Mouse (Mus musculus): ENCODE results near the gene Olfr1420. TPM values are rescaled to one million over a fixed set of nuclear protein-coding genes. Genes with fewer than 3 reads are reported as not detected.
"Not testable (repeated sequence)": the region's sequence is repeated elsewhere in the genome, so short reads cannot be mapped to it uniquely, and the experiment has no call there.

Gene Olfr1420
- polyA plus RNA-seq, 1 experiment from 2014 or later: not detected

DNA sequence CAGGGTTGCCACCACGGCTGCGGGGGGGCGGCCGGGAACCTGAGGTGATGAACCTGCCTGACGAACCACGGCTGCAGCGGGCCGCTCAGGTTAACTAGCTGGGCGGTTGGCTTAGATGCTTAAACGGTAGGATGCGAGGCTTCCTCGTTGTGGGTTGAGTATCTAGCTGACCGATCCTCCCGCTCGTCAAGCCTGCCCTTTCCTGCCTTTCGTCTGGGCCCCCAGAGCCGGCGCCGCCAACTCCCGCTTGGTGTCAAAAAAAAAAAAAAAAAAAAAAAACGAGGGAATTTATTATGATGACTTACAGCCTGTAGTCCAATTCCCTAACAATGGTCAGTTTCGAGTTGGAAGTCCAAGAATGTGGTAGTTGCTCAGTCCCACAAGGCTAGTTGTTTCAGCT lies 8.0 kb upstream of the Olfr1420 start:
- not testable (repeated sequence) for H3K27ac ChIP-seq (ENCODE audit: low read depth, low read length); ATAC-seq; H3K9ac ChIP-seq (ENCODE audit: low read length); H3K4me2 ChIP-seq (ENCODE audit: low read length); DNase-seq (ENCODE audit: low spot score); H3K4me3 ChIP-seq (ENCODE audit: low read depth, low read length); H3K27me3 ChIP-seq (replicated peaks; ENCODE audit: control insufficient read depth, insufficient read depth, low read length); H3K4me1 ChIP-seq (ENCODE audit: control insufficient read depth, insufficient read depth, low read length); H3K36me3 ChIP-seq (ENCODE audit: control insufficient read depth, insufficient read depth, low read length); H3K9me3 ChIP-seq (replicated peaks; ENCODE audit: control insufficient read depth, low read length)
- WGBS: 77% methylated on average over 22 of the region's 22 CpGs

DNA sequence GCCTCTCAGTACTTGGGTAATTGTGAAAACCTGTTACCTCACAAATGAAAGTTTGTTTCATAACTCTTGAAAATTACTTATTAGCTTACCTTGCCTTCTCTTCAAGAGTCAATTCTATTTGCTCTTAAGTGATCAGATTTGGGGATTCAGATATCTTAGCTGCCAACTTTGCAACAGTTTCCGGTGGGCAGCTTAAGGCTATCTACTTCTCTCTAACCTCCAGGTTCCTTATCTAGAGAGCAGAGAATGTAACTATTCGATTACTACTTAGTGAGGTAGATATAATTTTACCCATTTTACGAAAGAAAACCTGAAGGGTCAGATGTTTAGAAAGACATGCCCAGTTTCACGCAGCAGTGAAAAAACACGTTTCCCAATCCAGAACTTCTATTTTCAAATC lies 24.7 kb downstream of the Olfr1420 start:
- Histone ChIP-seq H3K4me2 (ENCODE audit: low read length) (peak overlapping the region; percentile 73), H3K4me1 (ENCODE audit: control insufficient read depth, insufficient read depth, low read length) (peaks cover 13% of the 10 kb centered on the region), H3K9ac (ENCODE audit: low read length) (peak overlapping the region; percentile 76; the same call in 1 of the 2 replicates), H3K27me3 (replicated peaks; ENCODE audit: control insufficient read depth, insufficient read depth, low read length) (no peaks in the 10 kb centered on the region), H3K4me3 (ENCODE audit: low read depth, low read length) (peak overlapping the region; percentile 87), H3K27ac (ENCODE audit: low read depth, low read length) (no peak overlapping the region), H3K9me3 (replicated peaks; ENCODE audit: control insufficient read depth, low read length) (no peaks in the 10 kb centered on the region), H3K36me3 (ENCODE audit: control insufficient read depth, insufficient read depth, low read length) (peaks cover 10% of the 10 kb centered on the region)
- WGBS: 92% methylated on average over 5 of the region's 5 CpGs
- DNase-seq (ENCODE audit: low spot score): no peak
- no peak for ATAC-seq

DNA sequence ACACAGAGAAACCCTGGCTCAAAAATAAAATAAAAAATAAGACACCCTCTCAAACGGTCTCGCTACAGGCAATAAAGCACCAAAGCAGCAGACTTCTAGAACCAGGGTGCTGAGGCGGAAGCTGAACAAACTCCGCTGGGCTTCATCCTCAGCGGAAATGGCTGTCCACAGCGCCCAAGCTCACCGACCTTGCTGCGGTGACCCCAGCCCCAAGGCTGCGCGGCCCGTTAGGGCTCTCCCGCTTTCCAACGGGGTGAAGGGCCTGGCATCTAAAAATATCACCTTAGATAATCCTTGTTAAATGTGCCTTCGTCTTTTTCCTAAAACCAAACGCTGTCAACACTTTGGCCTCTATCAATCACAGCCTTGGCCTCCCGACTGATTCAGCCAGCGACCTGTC lies 25.2 kb downstream of the Olfr1420 start:
- Histone ChIP-seq H3K9me3 (replicated peaks; ENCODE audit: control insufficient read depth, low read length) (no peaks in the 10 kb centered on the region), H3K4me2 (ENCODE audit: low read length) (peak overlapping the region; percentile 73), H3K27ac (ENCODE audit: low read depth, low read length) (peak overlapping the region; percentile 81), H3K9ac (ENCODE audit: low read length) (peak overlapping the region; percentile 76), H3K36me3 (ENCODE audit: control insufficient read depth, insufficient read depth, low read length) (peaks cover 13% of the 10 kb centered on the region), H3K4me1 (ENCODE audit: control insufficient read depth, insufficient read depth, low read length) (peaks cover 19% of the 10 kb centered on the region), H3K27me3 (replicated peaks; ENCODE audit: control insufficient read depth, insufficient read depth, low read length) (no peaks in the 10 kb centered on the region), H3K4me3 (ENCODE audit: low read depth, low read length) (peak overlapping the region; percentile 87)
- DNase-seq (ENCODE audit: low spot score) (no peak), ATAC-seq (peak; percentile 27)
- 5% methylated on average over 16 of the region's 17 CpGs for WGBS

DNA sequence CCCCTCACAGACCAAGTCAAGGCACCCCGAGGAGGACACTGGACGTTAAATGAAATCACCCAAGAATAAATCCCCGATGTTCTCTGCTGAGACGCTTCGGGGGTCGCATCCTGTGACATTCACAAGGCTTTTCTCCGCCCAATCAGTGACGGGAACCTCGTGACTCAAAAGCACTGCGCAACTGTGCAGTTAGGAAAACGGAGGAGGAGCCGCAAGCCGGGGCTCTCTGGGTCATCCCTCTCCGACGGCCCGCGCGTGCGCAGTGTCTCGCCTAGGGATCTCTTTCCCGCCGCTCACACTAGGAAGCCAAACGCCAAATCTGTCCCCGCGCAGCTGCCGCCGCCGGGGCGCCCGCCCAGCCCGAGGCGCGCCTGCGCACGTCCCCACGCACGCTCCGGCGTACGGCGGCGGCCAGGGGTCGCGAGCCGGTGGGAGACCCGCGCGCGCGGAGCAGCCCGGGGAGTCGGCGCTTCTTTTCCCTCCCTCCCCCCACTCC lies 25.7 kb downstream of the Olfr1420 start, which contains the start of gene Patl1:
TSS of gene Patl1 (plus strand) at position 363 of the 496 bp plus-strand sequence.
- Histone ChIP-seq H3K4me1 (ENCODE audit: control insufficient read depth, insufficient read depth, low read length) (peaks cover 20% of the 10 kb centered on the region), H3K4me3 (ENCODE audit: low read depth, low read length) (peak within 1 kb of the TSS; percentile 87), H3K9ac (ENCODE audit: low read length) (peak within 1 kb of the TSS; percentile 84), H3K9me3 (replicated peaks; ENCODE audit: control insufficient read depth, low read length) (no peaks in the 10 kb centered on the region), H3K27ac (ENCODE audit: low read depth, low read length) (peak within 1 kb of the TSS; percentile 86), H3K27me3 (replicated peaks; ENCODE audit: control insufficient read depth, insufficient read depth, low read length) (no peaks in the 10 kb centered on the region), H3K4me2 (ENCODE audit: low read length) (peak within 1 kb of the TSS; percentile 78), H3K36me3 (ENCODE audit: control insufficient read depth, insufficient read depth, low read length) (peaks cover 13% of the 10 kb centered on the region)
- WGBS: under 1% methylated on average over 49 of the region's 53 CpGs
- ATAC-seq (peak; percentile 97), DNase-seq (ENCODE audit: low spot score) (peak; percentile 99)

DNA sequence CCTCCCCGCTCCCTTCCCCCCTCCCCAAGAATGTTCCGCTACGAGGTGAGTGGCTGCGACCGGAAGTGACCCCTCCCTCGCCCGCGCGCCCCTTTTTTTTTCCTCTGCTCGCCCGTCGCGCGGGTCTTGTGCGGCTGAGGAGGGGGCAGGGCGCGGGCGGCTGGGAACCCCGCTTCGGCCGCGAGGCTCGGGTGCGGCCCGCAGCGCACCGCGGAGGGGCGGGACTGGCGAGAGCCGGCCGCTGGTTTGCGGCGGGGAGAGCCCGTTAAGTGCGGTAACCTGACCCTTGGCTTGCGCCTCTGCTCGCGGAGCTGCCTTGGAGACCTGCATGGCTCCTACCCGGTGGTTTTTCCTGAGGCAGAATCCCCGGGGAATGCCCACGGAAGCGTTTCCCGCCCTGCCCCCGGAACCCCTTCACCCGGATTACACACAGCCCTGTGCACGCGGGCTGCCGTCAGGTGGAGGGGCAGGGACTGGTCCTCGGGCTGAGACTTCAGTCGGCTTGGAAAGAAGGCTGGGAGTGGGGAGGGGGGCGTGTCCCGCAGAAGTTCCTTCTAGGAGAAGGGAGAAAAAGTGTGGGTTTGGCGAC lies 26.3 kb downstream of the Olfr1420 start:
- peak overlapping the region; percentile 84 for H3K9ac ChIP-seq (ENCODE audit: low read length)
- no peak for DNase-seq (ENCODE audit: low spot score)
- H3K4me1 ChIP-seq (ENCODE audit: control insufficient read depth, insufficient read depth, low read length): peaks cover 20% of the 10 kb centered on the region
- ATAC-seq: peak; percentile 71
- peak overlapping the region; percentile 87 for H3K4me3 ChIP-seq (ENCODE audit: low read depth, low read length)
- H3K9me3 ChIP-seq (replicated peaks; ENCODE audit: control insufficient read depth, low read length): no peaks in the 10 kb centered on the region
- no peaks in the 10 kb centered on the region for H3K27me3 ChIP-seq (replicated peaks; ENCODE audit: control insufficient read depth, insufficient read depth, low read length)
- H3K27ac ChIP-seq (ENCODE audit: low read depth, low read length): peak overlapping the region; percentile 86
- H3K36me3 ChIP-seq (ENCODE audit: control insufficient read depth, insufficient read depth, low read length): peaks cover 16% of the 10 kb centered on the region
- H3K4me2 ChIP-seq (ENCODE audit: low read length): peak overlapping the region; percentile 78
- WGBS: under 1% methylated on average over 49 of the region's 54 CpGs

DNA sequence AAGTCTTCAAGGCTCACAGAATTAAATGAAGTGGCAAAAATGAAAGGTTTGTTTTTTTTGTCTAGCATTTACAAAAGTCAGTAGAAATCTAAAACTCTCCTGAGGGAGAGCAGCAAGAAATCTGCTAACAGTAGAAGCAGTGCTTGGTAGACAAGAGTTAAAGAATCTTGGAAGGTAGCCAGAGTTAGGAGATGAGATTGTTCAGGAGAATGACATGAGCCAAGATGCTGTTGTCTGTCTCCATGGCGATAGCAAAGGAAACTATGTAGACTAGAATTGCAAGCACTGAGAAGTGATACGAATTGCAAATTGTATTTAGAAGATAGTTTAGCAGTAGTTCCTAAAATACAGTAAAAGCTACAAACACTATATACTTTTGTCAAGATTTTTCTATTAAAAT lies 29.4 kb downstream of the Olfr1420 start:
- H3K27me3 ChIP-seq (replicated peaks; ENCODE audit: control insufficient read depth, insufficient read depth, low read length): no peaks in the 10 kb centered on the region
- no peak overlapping the region for H3K4me3 ChIP-seq (ENCODE audit: low read depth, low read length)
- H3K36me3 ChIP-seq (ENCODE audit: control insufficient read depth, insufficient read depth, low read length): peaks cover 28% of the 10 kb centered on the region
- H3K4me2 ChIP-seq (ENCODE audit: low read length): no peak overlapping the region
- H3K9me3 ChIP-seq (replicated peaks; ENCODE audit: control insufficient read depth, low read length): no peaks in the 10 kb centered on the region
- H3K4me1 ChIP-seq (ENCODE audit: control insufficient read depth, insufficient read depth, low read length): peaks cover 20% of the 10 kb centered on the region
- WGBS: 12% methylated on average over 2 of the region's 2 CpGs
- no peak overlapping the region for H3K9ac ChIP-seq (ENCODE audit: low read length)
- no peak for ATAC-seq
- peak; percentile 93 for DNase-seq (ENCODE audit: low spot score)
- H3K27ac ChIP-seq (ENCODE audit: low read depth, low read length): no peak overlapping the region

DNA sequence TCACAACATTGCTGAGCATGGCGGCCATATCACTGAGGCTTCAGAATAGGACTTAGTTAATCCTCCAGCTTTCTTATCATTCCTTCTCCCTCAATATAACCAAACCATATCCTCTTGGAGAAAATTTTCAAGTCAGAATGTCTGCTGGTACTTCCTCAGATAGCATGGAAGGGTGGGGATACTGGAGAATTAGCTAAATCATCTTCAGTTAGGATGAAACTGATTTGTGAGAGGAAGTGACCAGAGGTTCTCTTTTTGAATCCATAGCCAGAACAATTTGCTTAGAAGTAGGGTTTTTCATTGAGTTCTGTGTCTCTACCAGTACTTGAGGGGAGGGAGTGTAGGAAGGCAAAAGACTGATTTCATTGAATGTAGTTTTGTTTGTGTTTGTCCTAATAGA lies 35.7 kb downstream of the Olfr1420 start:
- ATAC-seq (no peak), DNase-seq (ENCODE audit: low spot score) (no peak)
- Histone ChIP-seq H3K4me2 (ENCODE audit: low read length) (no peak overlapping the region), H3K4me3 (ENCODE audit: low read depth, low read length) (no peak overlapping the region), H3K9ac (ENCODE audit: low read length) (no peak overlapping the region), H3K9me3 (replicated peaks; ENCODE audit: control insufficient read depth, low read length) (no peaks in the 10 kb centered on the region), H3K27me3 (replicated peaks; ENCODE audit: control insufficient read depth, insufficient read depth, low read length) (no peaks in the 10 kb centered on the region), H3K36me3 (ENCODE audit: control insufficient read depth, insufficient read depth, low read length) (peaks cover 66% of the 10 kb centered on the region), H3K4me1 (ENCODE audit: control insufficient read depth, insufficient read depth, low read length) (no peaks in the 10 kb centered on the region), H3K27ac (ENCODE audit: low read depth, low read length) (no peak overlapping the region)
- WGBS: 92% methylated on average over 1 of the region's 1 CpGs

DNA sequence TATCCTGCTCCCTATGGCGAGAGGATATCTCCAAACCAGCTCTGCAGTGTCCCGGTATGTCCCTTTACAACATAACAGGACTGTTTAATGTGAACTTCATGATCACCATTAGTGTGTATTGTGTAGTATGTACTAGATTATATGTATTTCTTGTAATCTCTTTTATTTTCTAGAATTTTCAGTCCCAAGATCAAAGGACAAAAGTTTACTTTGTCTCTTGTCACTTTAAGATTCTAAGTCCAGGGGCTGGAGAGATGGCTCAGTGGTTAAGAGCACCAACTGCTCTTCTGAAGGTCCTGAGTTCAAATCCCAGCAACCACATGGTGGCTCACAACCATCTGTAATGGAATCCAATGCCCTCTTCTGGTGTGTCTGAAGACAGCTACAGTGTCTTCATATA lies 36.1 kb downstream of the Olfr1420 start:
- 95% methylated on average over 2 of the region's 2 CpGs for whole genome bisulfite sequencing
- H3K4me3 ChIP-seq (ENCODE audit: low read depth, low read length); H3K4me1 ChIP-seq (ENCODE audit: control insufficient read depth, insufficient read depth, low read length); H3K9ac ChIP-seq (ENCODE audit: low read length); H3K27me3 ChIP-seq (replicated peaks; ENCODE audit: control insufficient read depth, insufficient read depth, low read length); DNase-seq (ENCODE audit: low spot score); H3K9me3 ChIP-seq (replicated peaks; ENCODE audit: control insufficient read depth, low read length); H3K4me2 ChIP-seq (ENCODE audit: low read length); H3K27ac ChIP-seq (ENCODE audit: low read depth, low read length); ATAC-seq: not testable (repeated sequence)
- H3K36me3 ChIP-seq (ENCODE audit: control insufficient read depth, insufficient read depth, low read length): peaks cover 68% of the 10 kb centered on the region

DNA sequence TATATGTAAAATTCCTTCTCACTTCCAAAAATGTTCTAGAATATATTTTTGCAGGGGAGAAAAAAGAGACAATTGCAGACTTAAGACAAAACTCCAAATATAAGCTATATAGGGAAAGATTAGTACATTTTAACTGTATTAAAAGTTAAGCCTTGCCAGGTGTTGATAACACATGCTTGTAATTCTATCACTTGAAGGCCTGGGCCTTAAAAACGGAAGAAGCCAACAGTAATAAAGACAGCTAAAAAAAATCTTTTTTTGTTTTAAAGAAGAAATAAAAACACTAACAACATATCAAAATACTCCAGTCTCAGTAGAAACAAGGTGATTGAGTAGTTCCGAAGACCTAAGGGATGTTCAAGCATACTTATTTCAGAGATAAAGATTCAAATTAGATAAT lies 40.0 kb downstream of the Olfr1420 start:
- Histone ChIP-seq H3K36me3 (ENCODE audit: control insufficient read depth, insufficient read depth, low read length) (peaks cover 84% of the 10 kb centered on the region), H3K27me3 (replicated peaks; ENCODE audit: control insufficient read depth, insufficient read depth, low read length) (no peaks in the 10 kb centered on the region), H3K9ac (ENCODE audit: low read length) (no peak overlapping the region), H3K27ac (ENCODE audit: low read depth, low read length) (no peak overlapping the region), H3K4me3 (ENCODE audit: low read depth, low read length) (no peak overlapping the region), H3K4me1 (ENCODE audit: control insufficient read depth, insufficient read depth, low read length) (no peaks in the 10 kb centered on the region), H3K9me3 (replicated peaks; ENCODE audit: control insufficient read depth, low read length) (no peaks in the 10 kb centered on the region), H3K4me2 (ENCODE audit: low read length) (no peak overlapping the region)
- 92% methylated on average over 2 of the region's 2 CpGs for WGBS
- DNase-seq (ENCODE audit: low spot score): no peak
- no peak for ATAC-seq
